ENCODE assay signal across 8 mouse cellular contexts in the genomic region with DNA sequence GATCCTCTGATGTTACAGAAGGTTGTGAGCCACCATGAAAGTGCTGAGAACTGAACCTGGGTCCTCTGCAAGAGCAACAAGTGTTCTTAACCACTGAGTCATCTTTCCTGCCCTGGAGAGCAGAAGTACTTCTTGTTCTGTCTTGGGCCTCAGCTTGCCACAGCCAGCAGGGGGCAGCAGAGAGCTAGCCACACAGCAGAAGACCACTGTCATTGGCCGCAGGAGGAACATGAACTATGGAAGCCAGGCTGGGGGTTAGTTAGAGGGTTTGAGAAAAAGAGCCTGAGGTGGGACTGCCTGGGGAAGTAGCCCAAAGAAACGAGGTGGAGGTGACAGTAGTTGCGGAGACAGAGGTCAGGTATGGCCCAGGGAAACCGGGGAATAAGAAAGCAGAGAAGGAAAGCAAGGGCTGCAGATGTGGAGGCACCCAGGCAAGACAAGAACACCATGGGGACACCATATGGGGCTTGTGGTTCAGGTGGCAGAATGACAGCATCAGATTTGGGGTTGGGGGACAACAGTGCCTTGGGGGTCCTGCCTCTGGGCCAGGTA. TPM values are rescaled to one million over a fixed set of nuclear protein-coding genes. Genes with fewer than 3 reads are reported as not detected.
DNase-seq lines count a peak whose midpoint lies in the region; ATAC-seq and TF ChIP-seq lines count a peak whose summit lies in the region.
"Not testable (repeated sequence)": the region's sequence is repeated elsewhere in the genome, so short reads cannot be mapped to it uniquely, and the experiment has no call there.

No protein-coding gene starts in this region.

- not testable (repeated sequence) for H3K9ac ChIP-seq in limb, embryonic 13.5 days; midbrain, embryonic 14.5 days (replicated peaks; ENCODE audit: low read length)

- DNase-seq in CD4-positive helper T cell, adult 2 months (ENCODE audit: low read depth, low spot score): peak; percentile 44
- peak; percentile 53 to 63 for DNase-seq in heart, adult 9 months (ENCODE audit: low spot score in 2 of 2)
- DNase-seq in kidney, adult 8-10 months: peak; percentile 50 to 71
- peak; percentile 51 for DNase-seq in midbrain, embryonic 14.5 days
- peak; percentile 63 for DNase-seq in splenic B cell, adult 2 months (ENCODE audit: low read depth, low spot score)

- H3K4me3 ChIP-seq in bone marrow, adult 2 months (replicated peaks; ENCODE audit: control insufficient read depth, low read depth, low read length); limb, embryonic 13.5 days; midbrain, embryonic 14.5 days (replicated peaks; ENCODE audit: low read depth, low read length): not testable (repeated sequence)

- not testable (repeated sequence) for H3K4me1 ChIP-seq in bone marrow, adult 2 months (ENCODE audit: control insufficient read depth, insufficient read depth, low read length); limb, embryonic 13.5 days; midbrain, embryonic 14.5 days (ENCODE audit: control insufficient read depth, insufficient read depth, low read length)

- peak; percentile 84 for ATAC-seq in erythroblast, adult 5-6 weeks (replicated peaks; ENCODE audit: low FRiP score, poor library complexity, severe bottlenecking)
- ATAC-seq in limb, embryonic 13.5 days (ENCODE audit: low FRiP score, low read depth): peak; percentile 77
- peak; percentile 40; the same call in 1 of the 2 replicates for ATAC-seq in midbrain, embryonic 14.5 days (ENCODE audit: low FRiP score, low TSS enrichment)

- WGBS in bone marrow, adult 2 months: 34% methylated on average over 4 of the region's 4 CpGs
- 34% methylated on average over 4 of the region's 4 CpGs for WGBS in limb, embryonic 13.5 days
- 54% methylated on average over 2 of the region's 4 CpGs for WGBS in midbrain, embryonic 14.5 days

- not testable (repeated sequence) for H3K4me2 ChIP-seq in limb, embryonic 13.5 days (replicated peaks); midbrain, embryonic 14.5 days (ENCODE audit: low read length)

- H3K27ac ChIP-seq in bone marrow, adult 2 months (ENCODE audit: control insufficient read depth, insufficient read depth, low read depth, low read length, poor library complexity); limb, embryonic 13.5 days; midbrain, embryonic 14.5 days (replicated peaks; ENCODE audit: low read depth, low read length): not testable (repeated sequence)

- H3K27me3 ChIP-seq in limb, embryonic 13.5 days; midbrain, embryonic 14.5 days (ENCODE audit: control insufficient read depth, insufficient read depth, low read length); splenic B cell, adult 2 months (ENCODE audit: control insufficient read depth, insufficient read depth, low read length, poor library complexity, severe bottlenecking): not testable (repeated sequence)

- TF ChIP-seq CTCF in bone marrow, adult 2 months (IDR thresholded peaks at IDR 0.05; ENCODE audit: control insufficient read depth, insufficient read depth, low read length): peak; percentile 38

- not testable (repeated sequence) for H3K9me3 ChIP-seq in limb, embryonic 13.5 days; midbrain, embryonic 14.5 days (ENCODE audit: control insufficient read depth, low read length)

- H3K36me3 ChIP-seq in limb, embryonic 13.5 days; midbrain, embryonic 14.5 days (ENCODE audit: control insufficient read depth, insufficient read depth, low read length); splenic B cell, adult 2 months (ENCODE audit: control insufficient read depth, insufficient read depth, low read length, poor library complexity, severe bottlenecking): not testable (repeated sequence)

- TF ChIP-seq POLR2A in bone marrow, adult 2 months (IDR thresholded peaks at IDR 0.05; ENCODE audit: borderline replicate concordance, control insufficient read depth, low read depth, low read length): not testable (repeated sequence)

RNA-seq across cellular contexts. Expression of gene Sytl3, which starts 38.4 kb away (rescaled TPM):
- 2.0 and 7.8 TPM in 2 replicates for polyA plus RNA-seq in bone marrow, adult 2 months (2011; ENCODE audit: insufficient read depth, insufficient read length, low replicate concordance, missing spikeins)
- 0.63 and 3.3 TPM in 2 replicates for total RNA-seq in erythroblast, adult 5-6 weeks (2015; ENCODE audit: low replicate concordance)
- not detected in 2 replicates for total RNA-seq in erythroblast, adult 5-6 weeks (2017; ENCODE audit: low replicate concordance)
- not detected in 2 replicates for polyA plus RNA-seq in limb, embryonic 13.5 days (2015; fragmentation: Nextera tagmentation; extraction: Ambion mirVana)
- 0.18 and 0.24 TPM in 2 replicates for polyA plus RNA-seq in midbrain, embryonic 14.5 days (2014; fragmentation: Nextera tagmentation; extraction: Ambion mirVana)

RNA-seq across cellular contexts. Expression of gene Dynlt1f, which starts 41.6 kb away (rescaled TPM):
- 11.6 and 31.7 TPM in 2 replicates for polyA plus RNA-seq in bone marrow, adult 2 months (2011; ENCODE audit: insufficient read depth, insufficient read length, low replicate concordance, missing spikeins)
- 25.7 and 61.9 TPM in 2 replicates for total RNA-seq in erythroblast, adult 5-6 weeks (2015; ENCODE audit: low replicate concordance)
- 19.3 and 29.0 TPM in 2 replicates for total RNA-seq in erythroblast, adult 5-6 weeks (2017; ENCODE audit: low replicate concordance)
- 255 and 264 TPM in 2 replicates for polyA plus RNA-seq in limb, embryonic 13.5 days (2015; fragmentation: Nextera tagmentation; extraction: Ambion mirVana)
- polyA plus RNA-seq in midbrain, embryonic 14.5 days (2014; fragmentation: Nextera tagmentation; extraction: Ambion mirVana): 370 and 378 TPM in 2 replicates
